Mouse (Mus musculus): ENCODE measurements around the gene Capg.
A peak's percentile ranks its signal among the peaks of the same experiment; 100 is the strongest.

DNA sequence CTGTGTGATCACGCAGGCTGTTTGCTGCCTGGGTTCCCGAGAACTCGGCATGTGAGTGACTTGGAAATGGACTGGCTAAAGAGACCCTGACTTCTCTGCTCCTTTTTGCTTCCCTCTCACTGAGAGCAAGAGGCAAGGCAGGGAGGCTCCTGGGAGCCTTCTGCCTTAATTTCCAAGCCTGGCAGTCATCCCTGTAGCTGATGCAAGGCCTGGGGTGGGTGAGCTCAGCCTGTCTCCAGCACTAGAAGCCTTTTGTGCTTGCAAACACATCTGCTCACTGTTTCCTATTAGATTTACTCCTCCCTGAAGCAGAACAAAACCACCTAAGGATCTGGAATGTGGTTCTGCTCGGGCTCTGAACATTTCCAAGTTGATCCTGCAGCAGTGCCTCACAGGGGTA lies 35.6 kb upstream of the Capg start:
- TF ChIP-seq POLR2A (IDR thresholded peaks at IDR 0.05; ENCODE audit: insufficient read length, low read depth), result no peak
- TF ChIP-seq MAX (IDR thresholded peaks at IDR 0.05; ENCODE audit: low read depth), result no peak
- TF ChIP-seq SRF (IDR thresholded peaks at IDR 0.05; ENCODE audit: control insufficient read depth, insufficient read length, low read depth), result no peak
- TF ChIP-seq CEBPB (IDR thresholded peaks at IDR 0.05; ENCODE audit: insufficient read depth, poor library complexity, severe bottlenecking), result peak; percentile 83
- no peak for TF ChIP-seq USF1 (IDR thresholded peaks at IDR 0.05; ENCODE audit: low read depth)
- no peak for TF ChIP-seq E2F4 (IDR thresholded peaks at IDR 0.05; ENCODE audit: insufficient read depth)
- no peak for TF ChIP-seq TCF12 (IDR thresholded peaks at IDR 0.05; ENCODE audit: insufficient read depth, poor library complexity, severe bottlenecking)
- TF ChIP-seq MYOD1 (IDR thresholded peaks at IDR 0.05; ENCODE audit: control insufficient read depth in 1 of 3, insufficient read length in 2 of 3, low read depth in 2 of 3), result no peak
- TF ChIP-seq POLR2AphosphoS2 (IDR thresholded peaks at IDR 0.05; ENCODE audit: insufficient read length, low read depth), result no peak

All from myocyte (in vitro differentiated cells).